Mouse (Mus musculus): ENCODE data around the gene Rab44. TPM values are rescaled to one million over a fixed set of nuclear protein-coding genes. Genes with fewer than 3 reads are reported as not detected.

Gene Rab44
- polyA plus RNA-seq, 1 experiment, result 0.45 TPM

DNA sequence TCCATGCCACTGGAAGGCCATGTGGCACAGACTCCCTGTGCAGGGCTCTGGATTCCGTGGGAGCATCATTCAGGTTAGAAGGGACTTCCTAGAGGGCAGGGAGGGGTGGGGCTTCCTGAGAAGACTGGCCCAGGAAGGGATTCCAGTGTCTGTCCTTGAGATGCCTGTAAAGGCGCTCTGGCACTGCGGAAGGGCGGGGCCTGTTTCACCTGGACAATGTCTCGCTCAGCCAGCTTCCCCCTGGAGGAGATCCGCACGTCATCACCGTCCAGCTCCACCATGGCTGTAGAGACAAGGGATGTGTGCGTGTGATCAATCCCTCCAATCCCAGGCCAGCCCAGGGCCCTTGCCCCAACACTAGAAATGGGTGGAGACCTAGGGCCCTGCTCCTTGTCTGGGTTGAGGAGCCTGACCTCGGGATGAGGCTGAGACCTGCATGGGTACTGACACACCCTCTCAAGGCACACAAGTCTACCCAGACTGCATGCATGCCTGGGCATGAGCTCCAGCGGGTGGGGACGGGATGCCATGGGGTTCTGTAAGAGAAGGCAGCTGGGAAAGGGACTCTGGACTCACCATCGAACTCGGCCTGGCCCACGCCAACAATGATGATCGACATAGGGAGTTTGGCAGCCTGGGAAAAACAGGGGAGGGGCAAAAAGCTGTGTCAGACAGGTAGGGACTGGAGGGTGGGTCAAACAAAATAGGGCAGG lies 46.0 kb downstream of the Rab44 start:
- whole genome bisulfite sequencing, result 44% methylated on average over 16 of the region's 16 CpGs
- DNase-seq (ENCODE audit: low read depth, low spot score), result no peak

DNA sequence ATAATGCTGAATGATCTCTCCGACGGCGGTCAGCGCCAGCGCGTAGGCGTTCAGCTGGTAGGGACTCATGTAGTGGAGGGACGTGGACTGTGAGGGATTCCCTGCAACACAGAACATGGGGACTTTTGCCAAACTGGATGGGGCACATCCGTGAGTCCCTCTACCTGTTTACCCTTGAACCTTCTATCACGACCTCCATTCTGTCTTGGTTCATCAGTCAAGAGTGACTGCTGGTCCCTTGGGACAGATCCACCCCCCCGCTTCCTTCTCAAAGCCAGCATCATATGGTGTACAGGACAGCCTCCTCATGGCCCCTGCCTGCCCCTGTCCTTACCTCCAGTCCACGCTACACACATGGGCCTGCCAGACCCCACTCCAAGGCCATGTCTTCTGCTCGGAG lies 48.4 kb downstream of the Rab44 start:
- DNase-seq (ENCODE audit: low read depth, low spot score), result no peak
- WGBS, result 96% methylated on average over 13 of the region's 13 CpGs

DNA sequence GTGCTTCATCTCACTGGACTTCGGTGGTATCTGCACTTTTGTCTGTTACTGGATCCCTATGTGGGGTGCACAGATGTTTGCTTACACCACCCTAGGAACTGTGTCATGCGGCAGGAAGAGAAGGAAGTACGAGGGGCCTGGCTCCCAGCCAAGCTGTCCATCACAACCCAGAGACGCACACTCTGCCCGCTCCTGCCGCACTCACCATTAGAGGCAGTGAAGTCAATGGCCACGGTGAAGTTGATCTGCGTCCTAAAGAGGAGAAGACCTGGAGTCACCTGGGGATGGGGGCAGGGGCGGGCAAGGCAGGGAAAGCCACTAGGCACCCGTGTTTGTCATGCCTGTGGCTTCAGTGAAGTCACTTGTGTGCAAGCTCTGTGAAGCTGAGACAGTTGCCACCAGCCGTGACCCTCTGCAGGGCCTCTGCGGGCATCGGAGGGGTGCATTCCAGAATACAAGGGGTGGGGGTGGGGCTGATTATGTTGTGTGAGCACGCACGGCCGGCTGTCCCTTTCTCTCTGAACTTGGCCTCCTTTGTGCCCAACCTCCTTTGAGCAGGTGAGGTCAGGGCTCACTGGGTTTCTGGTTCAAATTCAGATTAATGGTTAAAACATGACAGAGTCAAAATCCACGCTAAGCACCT lies 50.6 kb downstream of the Rab44 start:
- WGBS, result 16% methylated on average over 17 of the region's 17 CpGs

DNA sequence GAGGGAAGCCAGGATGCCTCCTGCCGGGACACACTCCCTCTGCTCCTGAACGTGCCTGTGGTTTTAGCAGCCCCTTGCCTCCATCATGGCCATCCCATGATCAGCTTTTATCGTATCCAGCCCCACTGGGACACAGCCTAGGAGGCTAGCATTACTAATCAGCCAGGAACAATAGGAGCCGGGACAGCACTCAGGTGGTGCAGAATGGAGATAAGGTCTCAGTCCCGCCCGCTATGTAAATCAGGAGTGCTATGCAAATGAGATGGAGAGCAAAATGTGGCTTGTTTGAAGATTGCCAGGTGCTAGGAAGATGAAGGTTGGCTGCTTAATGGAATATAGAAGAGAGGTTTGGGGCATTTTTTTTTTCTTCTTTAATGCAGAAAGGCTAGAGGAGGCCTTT lies 51.5 kb downstream of the Rab44 start:
- 40% methylated on average over 6 of the region's 6 CpGs for WGBS
- no peak for DNase-seq (ENCODE audit: low read depth, low spot score)

More for the DNA sequence above, 50.6 kb downstream of the Rab44 start:
- DNase-seq (ENCODE audit: low read depth, low spot score), result no peak

DNA sequence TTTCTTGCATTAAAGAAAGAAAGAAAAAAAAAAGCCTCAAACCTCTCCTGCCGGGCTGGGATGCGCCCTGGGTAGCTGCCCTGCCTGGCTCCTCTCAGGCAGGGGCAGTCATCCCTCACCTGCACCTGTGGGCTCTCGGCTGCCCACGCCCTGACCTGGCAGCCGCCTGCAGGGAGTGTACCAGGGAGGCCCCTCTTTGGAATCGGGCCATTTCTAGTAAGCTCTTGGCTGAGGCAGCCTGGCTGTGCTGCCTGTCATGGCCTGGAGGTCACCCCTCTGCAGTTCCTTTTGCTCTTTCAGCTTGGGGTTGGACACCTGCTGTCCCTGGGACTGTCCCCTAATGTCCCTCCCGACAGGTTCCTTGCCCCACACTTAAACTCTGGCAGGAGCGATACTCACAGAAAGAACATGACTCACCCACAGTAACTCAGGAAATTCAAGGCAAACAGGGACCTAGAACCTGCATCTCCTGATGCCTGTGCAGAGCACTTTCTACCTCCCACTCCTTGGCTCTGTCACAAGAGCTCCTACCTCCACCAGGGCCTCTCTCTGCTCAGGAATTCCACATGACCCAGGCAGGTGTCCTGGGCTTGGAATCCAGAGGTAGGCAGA lies 52.1 kb downstream of the Rab44 start:
- WGBS, result 22% methylated on average over 8 of the region's 8 CpGs
- no peak for DNase-seq (ENCODE audit: low read depth, low spot score)

DNA sequence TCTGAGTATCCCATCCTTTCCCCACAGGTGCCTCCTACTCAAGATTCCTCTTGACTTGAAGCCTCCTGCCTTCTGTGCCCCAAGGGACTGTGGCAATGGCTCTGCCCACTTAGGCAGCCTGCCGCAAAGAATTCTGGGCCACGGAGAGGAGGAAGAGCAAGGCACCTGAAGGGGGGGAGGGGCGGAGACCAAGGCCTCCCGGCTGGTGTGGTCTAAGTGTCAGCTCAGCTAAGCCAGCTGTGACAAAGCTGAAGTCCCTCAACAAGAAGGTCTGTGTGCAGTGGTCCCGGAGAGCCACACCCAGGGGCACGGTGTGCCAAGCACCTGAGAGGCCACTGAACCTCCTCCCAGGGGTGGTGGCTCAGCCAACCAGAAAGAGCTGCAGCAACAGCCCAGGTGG lies 53.4 kb downstream of the Rab44 start:
- WGBS, result 44% methylated on average over 6 of the region's 6 CpGs

DNA sequence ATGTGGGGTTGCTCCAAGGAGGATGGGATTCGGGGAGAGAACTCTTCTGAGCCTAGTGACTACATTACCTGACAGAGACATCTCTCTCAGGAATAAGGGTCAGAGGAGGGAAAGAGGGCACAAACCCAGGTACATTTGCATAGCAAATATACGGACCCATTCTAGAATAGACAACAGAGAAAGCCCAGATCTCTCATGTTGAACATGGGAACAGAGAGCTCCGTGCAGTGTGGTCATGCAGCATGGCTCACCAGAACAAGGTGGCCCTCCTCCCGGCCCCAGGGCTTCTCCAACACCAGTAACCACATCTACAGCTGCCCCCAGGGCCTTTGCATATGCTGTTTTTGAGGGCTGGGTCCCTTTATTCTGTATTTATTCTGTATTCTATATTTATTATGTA lies 54.5 kb downstream of the Rab44 start:
- 92% methylated on average over 4 of the region's 4 CpGs for WGBS
- no peak for DNase-seq (ENCODE audit: low read depth, low spot score)

More for the DNA sequence above, 53.4 kb downstream of the Rab44 start:
- no peak for DNase-seq (ENCODE audit: low read depth, low spot score)

DNA sequence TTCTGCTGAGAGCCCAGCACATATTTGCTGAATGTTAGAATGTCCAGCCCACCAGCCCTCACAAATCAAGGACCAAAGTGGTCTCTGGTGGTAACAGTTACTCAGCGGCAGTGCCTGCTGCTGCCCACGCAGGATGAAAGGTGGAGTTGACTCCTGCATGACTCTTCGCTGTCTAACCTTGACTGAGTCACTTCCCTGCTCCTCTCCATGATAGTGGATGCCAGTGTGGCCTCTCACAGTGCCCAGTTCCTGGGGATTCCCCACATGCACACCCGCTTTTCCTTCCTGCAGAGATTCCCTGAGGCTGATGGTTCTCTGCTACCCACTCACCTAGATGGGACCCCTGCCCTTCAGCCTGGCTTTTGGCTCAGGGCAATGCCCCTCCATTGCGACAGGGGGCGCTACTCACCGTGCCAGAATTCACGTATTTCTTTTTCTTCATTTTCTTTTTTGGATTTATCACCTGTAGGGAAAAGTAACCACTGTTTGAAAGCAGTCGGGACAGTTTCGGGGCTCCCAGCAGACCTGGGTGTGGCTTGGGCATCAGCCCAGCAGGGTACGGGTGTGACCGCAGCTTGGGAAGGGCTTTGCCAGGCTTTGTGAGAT lies 55.2 kb downstream of the Rab44 start:
- WGBS, result 41% methylated on average over 12 of the region's 12 CpGs
- DNase-seq (ENCODE audit: low read depth, low spot score), result no peak

DNA sequence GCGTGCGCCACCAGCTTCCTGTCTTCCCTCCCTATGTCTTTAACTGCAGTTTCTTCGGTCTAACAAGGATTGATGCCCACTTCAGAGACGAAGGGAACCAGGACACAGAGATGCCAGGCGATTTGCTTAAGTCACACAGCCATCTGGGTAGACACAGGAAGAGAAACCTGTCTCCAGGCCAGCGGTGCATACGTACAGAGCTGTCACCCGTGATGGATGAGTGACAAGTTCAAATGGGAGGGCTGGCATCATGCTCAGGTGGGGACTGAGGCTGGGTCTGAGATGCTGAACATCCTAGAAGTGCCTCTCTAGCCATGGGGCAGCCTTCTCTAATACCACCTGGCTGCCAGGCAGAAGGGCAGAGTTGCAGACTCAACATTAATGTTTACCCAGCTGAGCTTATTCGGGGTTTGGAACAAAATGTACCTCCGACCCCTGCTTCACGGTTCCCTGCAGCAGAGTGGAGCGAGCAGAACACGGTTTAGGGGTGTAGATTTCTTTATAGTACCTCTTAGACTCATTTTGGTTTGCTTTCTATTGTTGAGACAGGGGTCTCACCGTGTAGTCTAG lies 56.6 kb downstream of the Rab44 start:
- DNase-seq (ENCODE audit: low read depth, low spot score), result no peak

DNA sequence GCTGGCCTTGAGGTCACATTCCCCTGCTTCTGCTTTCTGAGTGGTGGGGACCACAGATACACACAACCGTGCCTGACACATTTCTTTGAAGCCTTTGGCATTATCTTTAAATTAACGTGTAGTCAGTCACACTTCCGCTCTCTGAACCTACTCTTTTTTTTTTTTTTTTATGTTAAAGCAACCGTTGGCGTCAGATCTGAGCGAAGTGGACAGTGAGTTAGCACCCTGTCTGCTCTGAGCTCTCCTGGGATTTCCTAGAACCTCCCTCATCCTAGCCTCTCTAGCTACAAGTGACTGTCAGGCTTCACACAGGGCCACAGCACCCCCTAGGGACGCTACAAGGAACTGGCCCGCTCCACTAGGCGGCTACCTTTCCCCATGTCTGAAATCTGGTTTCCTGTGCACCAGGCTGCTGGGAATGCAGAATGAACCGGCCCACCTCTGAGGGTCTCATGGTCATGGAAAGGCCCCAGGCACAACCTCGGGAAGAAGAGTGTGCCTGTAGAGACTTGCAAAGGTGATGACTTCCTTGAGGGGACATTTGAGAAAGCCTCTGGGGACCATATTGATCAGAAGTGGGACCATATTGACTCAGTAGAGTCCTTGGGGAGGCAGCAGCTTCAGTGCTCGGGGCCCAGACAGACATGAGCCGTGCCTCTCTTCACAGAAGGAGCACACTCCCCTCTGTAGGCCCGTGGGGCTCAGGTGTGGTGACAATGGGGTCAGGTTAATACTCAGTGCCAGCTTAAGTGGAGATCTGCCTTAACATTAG lies 57.2 kb downstream of the Rab44 start:
- DNase-seq (ENCODE audit: low read depth, low spot score), result no peak
- WGBS, result 7% methylated on average over 14 of the region's 14 CpGs

More for the DNA sequence above, 56.6 kb downstream of the Rab44 start:
- WGBS, result 63% methylated on average over 14 of the region's 14 CpGs

DNA sequence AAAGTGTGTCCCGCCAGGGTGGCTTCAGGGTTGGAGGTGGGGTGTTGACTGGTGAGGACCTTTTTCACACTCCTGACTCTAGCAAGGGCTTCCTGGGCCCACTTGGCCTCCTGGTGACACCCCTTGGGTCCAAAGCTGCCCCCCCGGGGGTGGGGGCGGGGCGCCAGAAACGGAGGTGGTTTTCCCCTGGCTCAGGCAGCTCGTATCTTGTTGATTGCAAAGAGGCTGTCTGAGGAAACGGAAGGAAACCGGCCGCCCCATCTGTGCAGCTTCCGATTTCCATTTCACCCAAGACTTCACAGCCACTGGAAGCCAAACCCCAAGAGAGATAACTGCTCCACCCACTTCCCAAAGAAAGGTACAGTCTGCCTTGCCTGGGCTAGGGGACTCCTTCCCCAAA lies 58.1 kb downstream of the Rab44 start:
- WGBS, result 45% methylated on average over 10 of the region's 10 CpGs
- no peak for DNase-seq (ENCODE audit: low read depth, low spot score)

DNA sequence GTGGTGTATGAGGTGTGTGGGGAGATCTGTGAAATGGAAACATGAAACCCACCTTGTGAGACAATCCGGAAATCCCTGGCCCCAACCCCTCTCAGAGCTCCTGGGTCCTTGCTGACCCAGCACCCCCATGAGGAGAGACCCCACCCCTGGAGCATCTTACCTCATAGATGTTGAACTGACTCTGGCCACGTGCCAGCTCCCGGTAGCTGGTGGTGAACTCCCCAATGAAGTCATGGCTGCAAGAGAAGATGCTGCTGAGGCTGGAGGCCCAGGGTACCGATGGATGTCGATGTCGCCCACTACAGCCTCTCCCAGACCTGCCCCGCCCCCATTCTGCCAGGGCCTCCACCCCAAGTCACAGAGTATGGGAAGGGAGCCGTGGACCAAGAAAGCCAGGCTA lies 59.2 kb downstream of the Rab44 start:
- WGBS, result 72% methylated on average over 8 of the region's 8 CpGs
- DNase-seq (ENCODE audit: low read depth, low spot score), result no peak

DNA sequence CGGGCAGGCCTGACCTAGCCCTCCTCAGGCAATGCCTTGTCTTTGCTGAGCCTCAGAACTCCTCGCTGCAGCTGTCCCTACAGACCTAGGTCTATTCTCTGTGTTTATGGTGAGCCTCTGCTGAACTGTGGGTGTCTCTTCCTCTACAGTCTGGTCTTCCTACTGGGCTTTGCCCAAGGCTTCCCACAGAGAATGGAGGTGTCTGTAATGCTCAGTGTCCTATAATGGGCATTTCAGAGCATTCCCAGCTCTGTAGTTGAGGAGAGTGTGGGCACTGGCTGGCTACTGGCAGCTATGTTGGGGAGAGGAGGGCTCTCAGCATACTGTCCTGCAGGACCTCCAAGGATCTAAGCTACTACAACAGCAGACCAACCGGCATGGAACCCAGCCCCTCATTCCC lies 61.7 kb downstream of the Rab44 start:
- WGBS, result 73% methylated on average over 3 of the region's 3 CpGs
- no peak for DNase-seq (ENCODE audit: low read depth, low spot score)

DNA sequence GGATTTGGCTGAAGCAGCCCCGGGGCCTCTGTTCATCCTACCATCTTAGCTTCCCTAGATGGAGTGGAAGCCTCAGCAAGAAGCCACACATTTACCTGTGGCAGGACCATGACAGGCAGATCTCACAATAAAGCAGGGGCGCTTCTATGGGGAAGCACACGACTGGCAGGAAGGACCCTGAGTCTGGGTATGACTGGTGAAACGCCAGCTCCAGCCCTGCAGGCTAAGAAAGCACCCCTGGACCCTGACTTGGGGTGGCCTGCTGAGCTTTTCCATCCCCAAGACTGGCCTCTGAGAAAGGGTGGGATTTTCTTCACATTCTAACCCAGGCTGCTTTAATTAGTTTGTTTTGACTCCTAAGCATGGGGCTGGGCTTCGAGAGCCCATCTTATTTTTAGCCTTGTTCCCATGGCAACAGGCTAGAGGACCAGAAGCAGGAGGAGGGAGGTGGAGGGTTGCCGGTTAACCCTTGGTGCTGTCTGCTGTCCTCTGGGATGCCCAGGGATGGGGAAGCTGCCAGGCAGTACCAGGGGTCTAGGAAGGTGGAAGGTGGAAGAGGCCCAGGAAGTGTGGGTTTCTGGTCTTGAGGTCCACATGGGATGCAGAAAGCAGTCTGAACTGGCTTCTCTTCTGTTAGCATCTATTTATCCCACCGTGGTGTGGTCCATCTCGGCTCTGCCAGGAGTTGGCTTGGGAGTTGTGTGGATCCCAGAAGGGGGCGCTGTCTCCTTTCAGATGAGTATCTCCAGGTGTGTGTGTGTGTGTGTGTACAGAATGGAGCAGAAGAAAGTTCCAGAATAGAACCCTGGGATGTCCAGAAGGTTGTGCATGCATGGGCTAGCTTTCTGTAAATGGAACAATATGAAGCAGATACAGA lies 62.7 kb downstream of the Rab44 start:
- whole genome bisulfite sequencing, result 31% methylated on average over 9 of the region's 9 CpGs
- DNase-seq (ENCODE audit: low read depth, low spot score), result no peak

DNA sequence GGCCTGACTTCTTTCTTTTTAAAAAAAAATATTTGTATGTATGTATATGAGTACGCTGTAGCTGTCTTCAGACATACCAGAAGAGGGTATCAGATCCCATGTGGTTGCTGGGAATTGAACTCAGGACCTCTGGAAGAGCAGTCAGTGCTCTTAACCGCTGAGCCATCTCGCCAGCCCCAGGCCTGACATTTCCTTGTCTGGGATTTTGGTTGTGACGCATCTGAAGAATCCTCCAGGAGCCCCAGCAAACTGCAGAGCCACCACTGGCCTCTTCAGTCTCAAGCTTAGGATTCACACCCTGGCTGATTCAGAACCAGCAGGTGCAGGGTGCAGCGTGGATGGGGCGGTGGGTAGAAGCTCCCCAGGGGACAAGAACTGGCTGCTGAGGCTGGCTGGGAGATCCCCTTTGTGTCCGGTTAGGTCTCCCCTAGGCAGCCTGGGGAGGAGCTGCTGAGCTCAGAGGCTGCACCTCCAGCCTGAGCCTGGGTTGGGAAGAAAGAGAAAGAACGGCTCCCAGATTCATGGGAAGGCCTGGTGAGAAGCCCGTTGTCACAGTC lies 64.6 kb downstream of the Rab44 start:
- DNase-seq (ENCODE audit: low read depth, low spot score), result no peak
- 79% methylated on average over 9 of the region's 9 CpGs for WGBS

DNA sequence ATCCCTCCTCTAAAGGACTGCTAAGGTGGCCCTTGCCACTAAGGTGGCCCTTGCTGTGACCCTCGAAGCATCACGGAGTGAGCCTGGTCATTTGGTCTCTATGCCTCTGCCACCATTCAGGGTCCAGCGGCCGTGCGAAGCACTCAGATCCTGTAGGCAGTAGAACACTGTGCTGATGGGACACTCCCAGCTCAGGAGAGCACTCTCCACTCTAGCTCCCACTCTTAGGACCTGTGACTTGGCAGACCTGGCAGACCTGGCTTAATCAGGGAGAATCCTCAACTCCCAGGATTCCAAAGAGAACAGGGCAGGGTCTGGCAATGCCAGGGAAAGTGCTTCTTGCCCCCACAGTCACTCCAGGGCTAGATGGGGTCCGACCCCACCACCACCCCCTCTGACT lies 66.0 kb downstream of the Rab44 start:
- DNase-seq (ENCODE audit: low read depth, low spot score), result no peak
- 94% methylated on average over 6 of the region's 6 CpGs for WGBS

DNA sequence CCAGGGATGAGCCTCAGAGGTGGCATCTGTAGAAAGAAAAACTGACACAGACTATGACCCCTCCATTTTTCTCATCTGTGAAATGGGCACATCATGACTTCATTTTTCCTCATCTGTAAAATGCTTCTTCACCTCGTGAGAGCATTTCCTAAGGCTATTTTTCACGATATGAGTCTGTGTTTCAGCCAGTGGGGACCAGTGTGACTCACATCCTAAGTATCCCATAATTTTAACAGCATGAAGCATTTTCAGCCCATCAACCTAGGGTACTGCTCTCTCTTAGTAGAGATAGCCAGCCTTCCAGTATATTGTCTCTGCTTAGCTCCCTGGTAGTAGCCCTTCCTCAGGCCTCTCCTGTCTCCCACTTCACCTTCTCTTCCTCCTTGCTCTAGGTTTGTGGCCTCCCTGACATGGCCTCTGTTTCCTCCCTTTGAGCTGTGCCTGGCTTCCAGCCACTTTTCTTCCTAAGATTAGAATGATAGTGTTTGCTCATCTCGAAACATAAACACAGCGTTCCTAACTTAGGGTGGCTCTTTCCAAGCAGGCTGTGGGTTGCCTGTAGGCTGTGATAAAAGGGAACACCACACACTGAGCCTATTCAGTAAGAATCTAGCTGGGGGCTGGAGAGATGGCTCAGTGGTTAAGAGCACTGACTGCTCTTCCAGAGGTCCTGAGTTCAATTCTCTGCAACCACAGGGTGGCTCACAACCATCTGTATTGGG lies 66.6 kb downstream of the Rab44 start:
- WGBS, result 30% methylated on average over 4 of the region's 4 CpGs
- DNase-seq (ENCODE audit: low read depth, low spot score), result no peak

DNA sequence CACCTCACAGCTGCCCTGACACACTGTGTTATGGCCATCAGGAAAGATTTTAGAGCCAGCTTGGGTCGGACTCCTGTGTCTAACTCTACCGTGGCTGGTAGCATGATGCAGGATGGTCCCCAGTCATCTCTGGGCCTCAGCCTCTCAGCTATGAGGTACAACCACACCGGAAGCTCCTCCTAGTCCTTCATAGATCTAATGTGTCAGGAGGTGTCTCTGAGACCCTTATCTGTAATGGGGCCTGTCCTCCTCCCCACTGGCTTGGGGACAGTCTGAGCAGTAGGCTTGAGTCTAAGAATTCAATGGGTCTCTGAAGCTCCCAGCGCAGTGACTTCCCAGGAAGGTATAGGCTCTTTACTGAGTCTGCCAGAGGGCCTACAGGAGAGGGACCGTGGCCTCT lies 67.8 kb downstream of the Rab44 start:
- 86% methylated on average over 5 of the region's 5 CpGs for WGBS
- no peak for DNase-seq (ENCODE audit: low read depth, low spot score)

All from large intestine, adult 2 months (tissue).